Comparison of ENCODE assay signal across 8 mouse cellular contexts in genomic region chr13:4942490-4942889, GRCm38 (mm10).
DNase-seq lines count a peak whose midpoint lies in the region; ATAC-seq and TF ChIP-seq lines count a peak whose summit lies in the region.
"Not testable (repeated sequence)": the region's sequence is repeated elsewhere in the genome, so short reads cannot be mapped to it uniquely, and the experiment has no call there.

No protein-coding gene starts in this region.

- peak; percentile 44 for TF ChIP-seq CTCF in kidney, postnatal 0 days (IDR thresholded peaks at IDR 0.05; ENCODE audit: low read depth)

- H3K4me2 ChIP-seq in kidney, postnatal 0 days (ENCODE audit: low read length): not testable (repeated sequence)

- H3K4me1 ChIP-seq in kidney, postnatal 0 days (replicated peaks; ENCODE audit: insufficient read depth, low read length); limb, embryonic 10.5 days: not testable (repeated sequence)

- whole genome bisulfite sequencing in kidney, postnatal 0 days: 31% methylated on average over 5 of the region's 14 CpGs
- WGBS in limb, embryonic 10.5 days: 20% methylated on average over 5 of the region's 14 CpGs

- H3K27me3 ChIP-seq in kidney, postnatal 0 days (ENCODE audit: insufficient read depth, low read length); limb, embryonic 10.5 days (ENCODE audit: low read depth, poor library complexity, severe bottlenecking): not testable (repeated sequence)

- not testable (repeated sequence) for H3K9me3 ChIP-seq in kidney, postnatal 0 days (replicated peaks; ENCODE audit: low read length); limb, embryonic 10.5 days (replicated peaks)

- not testable (repeated sequence) for H3K27ac ChIP-seq in kidney, postnatal 0 days; limb, embryonic 10.5 days

- ATAC-seq in kidney, postnatal 0 days (replicated peaks; ENCODE audit: low FRiP score, low read depth): peak; percentile 40; the same call in 1 of the 2 replicates

- H3K9ac ChIP-seq in kidney, postnatal 0 days (ENCODE audit: low read depth, low read length): not testable (repeated sequence)

- not testable (repeated sequence) for H3K36me3 ChIP-seq in kidney, postnatal 0 days (ENCODE audit: insufficient read depth, low read length); limb, embryonic 10.5 days

- DNase-seq in B cell, adult 2 months: peak; percentile 9 to 14
- peak; percentile 34 for DNase-seq in cerebellum, adult 9-10 months
- peak; percentile 15 to 28 for DNase-seq in frontal cortex, postnatal 10 days (ENCODE audit: low spot score in 2 of 2)
- peak; percentile 23 for DNase-seq in heart, postnatal 4 days
- DNase-seq in kidney, postnatal 0 days (ENCODE audit: low spot score): peak; percentile 48
- DNase-seq in limb, embryonic 10.5 days (ENCODE audit: low spot score): peak; percentile 30
- peak; percentile 63 for DNase-seq in lung, postnatal 36 days
- DNase-seq in retina, postnatal 7 days (ENCODE audit: low read depth, low spot score): peak; percentile 8

- not testable (repeated sequence) for H3K4me3 ChIP-seq in kidney, postnatal 0 days (replicated peaks; ENCODE audit: low read depth, low read length); limb, embryonic 10.5 days

Comparison
In these comparisons a context has a peak if more than half of its experiments do, and no peak if none do; other contexts are left out.
1. DNase-seq: peak in every context shown above with its lines; median percentile 63 in lung, postnatal 36 days; 48 in kidney, postnatal 0 days; 34 in cerebellum, adult 9-10 months; 30 in limb, embryonic 10.5 days; 23 in heart, postnatal 4 days; 22 in frontal cortex, postnatal 10 days; 12 in B cell, adult 2 months; 8 in retina, postnatal 7 days.